Mouse (Mus musculus) kidney, embryonic 15.5 days (tissue): ENCODE results near the gene Fbln5. TPM values are rescaled to one million over a fixed set of nuclear protein-coding genes. Genes with fewer than 3 reads are reported as not detected.
A peak's percentile ranks its signal among the peaks of the same experiment; 100 is the strongest.

Experiments used
- ATAC-seq: fragments of 200-750 bp; cut with Nextera tagmentation; replicated peaks from 2 replicates; pipeline ENCODE4 v1.8.0; 2017; ENCODE audit warnings: moderate TSS enrichment; ENCODE audit not compliant: low FRiP score
- H3K27ac ChIP-seq: fragments of 300-500 bp; sonication (generic); 2 replicates; pipeline ENCODE4 v1.5.1; 2015; ENCODE audit warnings: mild to moderate bottlenecking, inconsistent platforms
- H3K27me3 ChIP-seq: fragments of 300-500 bp; sonication (generic); 2 replicates; pipeline ENCODE4 v1.6.1; 2015; ENCODE audit warnings: inconsistent platforms
- H3K36me3 ChIP-seq: fragments of 300-500 bp; sonication (generic); 2 replicates; pipeline ENCODE4 v1.6.1; 2015; ENCODE audit warnings: inconsistent platforms
- H3K4me1 ChIP-seq: fragments of 300-500 bp; sonication (generic); 2 replicates; pipeline ENCODE4 v1.6.1; 2015; ENCODE audit warnings: inconsistent platforms
- H3K4me2 ChIP-seq: fragments of 300-500 bp; sonication (generic); 2 replicates; pipeline ENCODE4 v1.6.1; 2015; ENCODE audit warnings: moderate library complexity, mild to moderate bottlenecking, inconsistent platforms
- H3K4me3 ChIP-seq: fragments of 300-500 bp; sonication (generic); replicated peaks from 2 replicates; pipeline ENCODE4 v1.5.1; 2015; ENCODE audit warnings: mild to moderate bottlenecking, inconsistent platforms
- H3K9ac ChIP-seq: fragments of 300-500 bp; sonication (generic); 2 replicates; pipeline ENCODE4 v1.6.1; 2015; ENCODE audit warnings: mild to moderate bottlenecking, inconsistent platforms
- H3K9me3 ChIP-seq: fragments of 300-500 bp; sonication (generic); replicated peaks from 2 replicates; pipeline ENCODE4 v1.6.1; 2016; ENCODE audit warnings: inconsistent platforms
- WGBS: fragments of 180-500 bp; shearing (Covaris S2); methylation state at CpG from one replicate; pipeline ENCODE4 v1.1.7; 2015; ENCODE audit warnings: mixed read lengths; 5-methylcytosine and 5-hydroxymethylcytosine counted together
- polyA plus RNA-seq: library from polyadenylated mRNA; unstranded; fragments of >200 nt; fragmentation: Nextera tagmentation; extraction: Ambion mirVana; gene quantifications from 2 replicates; pipeline ENCODE4 v1.2.1, GENCODE M21; 2015

The Fbln5 gene
- polyA plus RNA-seq, 1 experiment from 2014 or later, result 112 TPM

- Histone ChIP-seq H3K27ac (no peak overlapping the region), H3K4me2 (no peak overlapping the region), H3K4me3 (no peak overlapping the region), H3K9ac (no peak overlapping the region), H3K36me3 (no peaks in the 10 kb centered on the region), H3K27me3 (no peaks in the 10 kb centered on the region), H3K9me3 (no peaks in the 10 kb centered on the region), H3K4me1 (peaks cover 4% of the 10 kb centered on the region)
- ATAC-seq, result no peak
- 81% methylated on average over 3 of the region's 3 CpGs for WGBS
These were observed 16.4 kb downstream of the Fbln5 start for GRCm38 (mm10) chr12:101802445-101802844.

GRCm38 (mm10) chr12:101801744-101802143 is 17.1 kb downstream of the Fbln5 start:
- H3K36me3 ChIP-seq, result no peaks in the 10 kb centered on the region
- H3K4me1 ChIP-seq, result peaks cover 4% of the 10 kb centered on the region
- H3K27ac ChIP-seq, result no peak overlapping the region
- no peak overlapping the region for H3K4me2 ChIP-seq
- WGBS, result 67% methylated on average over 5 of the region's 5 CpGs
- H3K9me3 ChIP-seq, result no peaks in the 10 kb centered on the region
- H3K27me3 ChIP-seq, result no peaks in the 10 kb centered on the region
- no peak overlapping the region for H3K4me3 ChIP-seq
- H3K9ac ChIP-seq, result no peak overlapping the region
- ATAC-seq, result no peak

- 68% methylated on average over 3 of the region's 3 CpGs for WGBS
- Histone ChIP-seq H3K36me3 (no peaks in the 10 kb centered on the region), H3K4me2 (no peak overlapping the region), H3K4me3 (no peak overlapping the region), H3K4me1 (peaks cover 4% of the 10 kb centered on the region), H3K27me3 (no peaks in the 10 kb centered on the region), H3K27ac (no peak overlapping the region), H3K9ac (no peak overlapping the region), H3K9me3 (no peaks in the 10 kb centered on the region)
- no peak for ATAC-seq
These were observed 17.8 kb downstream of the Fbln5 start for GRCm38 (mm10) chr12:101801051-101801450.

- H3K9ac ChIP-seq, result no peak overlapping the region
- peak; percentile 77 for ATAC-seq
- peak overlapping the region; percentile 27; the same call in 1 of the 2 replicates for H3K27ac ChIP-seq
- WGBS, result 53% methylated on average over 7 of the region's 7 CpGs
- H3K4me3 ChIP-seq, result no peak overlapping the region
- no peaks in the 10 kb centered on the region for H3K9me3 ChIP-seq
- peaks cover 4% of the 10 kb centered on the region for H3K4me1 ChIP-seq
- no peaks in the 10 kb centered on the region for H3K36me3 ChIP-seq
- no peak overlapping the region for H3K4me2 ChIP-seq
- no peaks in the 10 kb centered on the region for H3K27me3 ChIP-seq
These were observed 20.5 kb downstream of the Fbln5 start for GRCm38 (mm10) chr12:101798189-101798922.

GRCm38 (mm10) chr12:101794458-101794857 is 24.4 kb downstream of the Fbln5 start:
- no peak for ATAC-seq
- no peaks in the 10 kb centered on the region for H3K9me3 ChIP-seq
- no peak overlapping the region for H3K27ac ChIP-seq
- no peaks in the 10 kb centered on the region for H3K36me3 ChIP-seq
- H3K4me3 ChIP-seq, result no peak overlapping the region
- no peaks in the 10 kb centered on the region for H3K27me3 ChIP-seq
- H3K4me2 ChIP-seq, result no peak overlapping the region
- H3K9ac ChIP-seq, result no peak overlapping the region
- 69% methylated on average over 3 of the region's 3 CpGs for WGBS
- peaks cover 4% of the 10 kb centered on the region for H3K4me1 ChIP-seq

- no peaks in the 10 kb centered on the region for H3K4me1 ChIP-seq
- H3K27me3 ChIP-seq, result no peaks in the 10 kb centered on the region
- H3K36me3 ChIP-seq, result no peaks in the 10 kb centered on the region
- no peaks in the 10 kb centered on the region for H3K9me3 ChIP-seq
- no peak overlapping the region for H3K4me3 ChIP-seq
- H3K9ac ChIP-seq, result no peak overlapping the region
- no peak overlapping the region for H3K27ac ChIP-seq
- WGBS, result 74% methylated on average over 5 of the region's 5 CpGs
- ATAC-seq, result no peak
- no peak overlapping the region for H3K4me2 ChIP-seq
These were observed 25.6 kb downstream of the Fbln5 start for GRCm38 (mm10) chr12:101793221-101793621.

GRCm38 (mm10) chr12:101792684-101793083 is 26.2 kb downstream of the Fbln5 start:
- no peak for ATAC-seq
- Histone ChIP-seq H3K36me3 (no peaks in the 10 kb centered on the region), H3K4me1 (no peaks in the 10 kb centered on the region), H3K4me2 (no peak overlapping the region), H3K9me3 (no peaks in the 10 kb centered on the region), H3K27ac (no peak overlapping the region), H3K27me3 (no peaks in the 10 kb centered on the region), H3K9ac (no peak overlapping the region), H3K4me3 (no peak overlapping the region)
- WGBS, result 90% methylated on average over 4 of the region's 4 CpGs

- Histone ChIP-seq H3K27me3 (no peaks in the 10 kb centered on the region), H3K4me1 (no peaks in the 10 kb centered on the region), H3K4me2 (no peak overlapping the region), H3K9me3 (no peaks in the 10 kb centered on the region), H3K27ac (no peak overlapping the region), H3K4me3 (no peak overlapping the region), H3K9ac (no peak overlapping the region), H3K36me3 (0 out of 2 replicates have a peak, but pooled peaks cover 3% of the 10 kb centered on the region)
- ATAC-seq, result no peak
- 92% methylated on average over 3 of the region's 3 CpGs for WGBS
These were observed 29.1 kb downstream of the Fbln5 start for GRCm38 (mm10) chr12:101789767-101790166.

- Histone ChIP-seq H3K27ac (no peak overlapping the region), H3K4me3 (no peak overlapping the region), H3K4me1 (no peaks in the 10 kb centered on the region), H3K9ac (no peak overlapping the region), H3K9me3 (no peaks in the 10 kb centered on the region), H3K27me3 (no peaks in the 10 kb centered on the region), H3K36me3 (0 out of 2 replicates have a peak, but pooled peaks cover 3% of the 10 kb centered on the region), H3K4me2 (no peak overlapping the region)
- WGBS, result 69% methylated on average over 3 of the region's 3 CpGs
- no peak for ATAC-seq
These were observed 29.6 kb downstream of the Fbln5 start for GRCm38 (mm10) chr12:101789250-101789649.

- Histone ChIP-seq H3K9me3 (no peaks in the 10 kb centered on the region), H3K27me3 (no peaks in the 10 kb centered on the region), H3K4me2 (no peak overlapping the region), H3K4me1 (no peaks in the 10 kb centered on the region), H3K36me3 (0 out of 2 replicates have a peak, but pooled peaks cover 3% of the 10 kb centered on the region), H3K4me3 (no peak overlapping the region), H3K9ac (no peak overlapping the region), H3K27ac (no peak overlapping the region)
- ATAC-seq, result no peak
- WGBS, result 62% methylated on average over 2 of the region's 2 CpGs
These were observed 36.1 kb downstream of the Fbln5 start for GRCm38 (mm10) chr12:101782787-101783186.

- no peak for ATAC-seq
- 84% methylated on average over 5 of the region's 5 CpGs for WGBS
- no peak overlapping the region for H3K9ac ChIP-seq
These were observed 37.9 kb downstream of the Fbln5 start for GRCm38 (mm10) chr12:101780915-101781314.

GRCm38 (mm10) chr12:101777613-101778325 is 41.1 kb downstream of the Fbln5 start:
- Histone ChIP-seq H3K4me1 (peaks cover 8% of the 10 kb centered on the region; the same call in 1 of the 2 replicates), H3K9ac (no peak overlapping the region), H3K36me3 (no peaks in the 10 kb centered on the region), H3K27ac (no peak overlapping the region), H3K4me2 (no peak overlapping the region), H3K4me3 (no peak overlapping the region), H3K9me3 (no peaks in the 10 kb centered on the region), H3K27me3 (no peaks in the 10 kb centered on the region)
- WGBS, result 61% methylated on average over 9 of the region's 9 CpGs
- ATAC-seq, result no peak

More at GRCm38 (mm10) chr12:101780915-101781314, 37.9 kb downstream of the Fbln5 start:
- Histone ChIP-seq H3K4me2 (no peak overlapping the region), H3K4me3 (no peak overlapping the region), H3K36me3 (0 out of 2 replicates have a peak, but pooled peaks cover 3% of the 10 kb centered on the region), H3K27ac (no peak overlapping the region), H3K9me3 (no peaks in the 10 kb centered on the region), H3K4me1 (no peaks in the 10 kb centered on the region), H3K27me3 (no peaks in the 10 kb centered on the region)
